Mouse (Mus musculus) urinary bladder, postnatal 10 days (tissue): Measurements from ENCODE around the gene Prickle2.

Source experiments
- DNase-seq: peaks from one replicate; pipeline ENCODE4 v3.0.0; 2022; ENCODE audit warnings: low spot score

Prickle2 gene

GRCm38 (mm10) chr6:92370896-92371295 is 335.1 kb downstream of the Prickle2 start:
- DNase-seq = no peak

- no peak for DNase-seq
Observed at GRCm38 (mm10) chr6:92347278-92348028, 358.5 kb downstream of the Prickle2 start.

- DNase-seq = no peak
Observed at GRCm38 (mm10) chr6:92346729-92347128, 359.2 kb downstream of the Prickle2 start.

GRCm38 (mm10) chr6:92345151-92345550 is 360.8 kb downstream of the Prickle2 start:
- DNase-seq = no peak

- DNase-seq = no peak
Observed at GRCm38 (mm10) chr6:92344588-92344987, 361.4 kb downstream of the Prickle2 start.
